Mouse (Mus musculus) limb, embryonic 14.5 days (tissue): ENCODE results near the gene Ttc9c. TPM values are rescaled to one million over a fixed set of nuclear protein-coding genes. Genes with fewer than 3 reads are reported as not detected.

Experiments
- ATAC-seq: fragments of 200-750 bp; cut with Nextera tagmentation; 2 replicates; pipeline ENCODE4 v1.8.0; 2017; ENCODE audit warnings: low read depth, moderate number of reproducible peaks, moderate TSS enrichment; ENCODE audit not compliant: low FRiP score
- DNase-seq: peaks from one replicate; pipeline ENCODE4 v3.0.0-alpha.2; 2015; ENCODE audit warnings: low spot score
- H3K27ac ChIP-seq: fragments of 300-500 bp; sonication (generic); replicated peaks from 2 replicates; pipeline ENCODE4 v1.5.1; 2014; ENCODE audit warnings: low read depth, mild to moderate bottlenecking, low read length, moderate library complexity, mixed read lengths
- H3K27me3 ChIP-seq: fragments of 300-500 bp; sonication (generic); 2 replicates; pipeline ENCODE4 v1.6.1; 2014; ENCODE audit warnings: low read length, mixed read lengths; ENCODE audit not compliant: control insufficient read depth, insufficient read depth
- H3K36me3 ChIP-seq: fragments of 300-500 bp; sonication (generic); 2 replicates; pipeline ENCODE4 v1.6.1; 2014; ENCODE audit warnings: mild to moderate bottlenecking, low read length, moderate library complexity, mixed read lengths; ENCODE audit not compliant: control insufficient read depth, insufficient read depth
- H3K4me1 ChIP-seq: fragments of 300-500 bp; sonication (generic); 2 replicates; pipeline ENCODE4 v1.6.1; 2014; ENCODE audit warnings: antibody characterized with exemption, low read length, mixed read lengths; ENCODE audit not compliant: control insufficient read depth, insufficient read depth
- H3K4me2 ChIP-seq: fragments of 300-500 bp; sonication (generic); replicated peaks from 2 replicates; pipeline ENCODE4 v1.6.1; 2014; ENCODE audit warnings: low read depth, mild to moderate bottlenecking, low read length, moderate library complexity; ENCODE audit not compliant: severe bottlenecking
- H3K4me3 ChIP-seq: fragments of 300-500 bp; sonication (generic); replicated peaks from 2 replicates; pipeline ENCODE4 v1.5.1; 2014; ENCODE audit warnings: low read length
- H3K9ac ChIP-seq: fragments of 300-500 bp; sonication (generic); 2 replicates; pipeline ENCODE4 v1.6.1; 2014; ENCODE audit warnings: mild to moderate bottlenecking, low read depth, low read length, moderate library complexity; ENCODE audit not compliant: severe bottlenecking
- H3K9me3 ChIP-seq: fragments of 300-500 bp; sonication (generic); 2 replicates; pipeline ENCODE4 v1.6.1; 2016; ENCODE audit warnings: low read length; ENCODE audit not compliant: control insufficient read depth
- POLR2A ChIP-seq: fragments of 200-500 bp; IDR thresholded peaks from 2 replicates; pipeline ENCODE4 v1.8.0; 2012; ENCODE audit warnings: inconsistent platforms, mild to moderate bottlenecking, moderate library complexity, borderline replicate concordance; ENCODE audit not compliant: insufficient read depth, insufficient read length; ENCODE audit errors: extremely low read depth
- WGBS: fragments of 180-500 bp; shearing (Covaris S2); extraction: QIAGEN DNeasy Blood & Tissue Kit; methylation state at CpG from one replicate; pipeline ENCODE4 v1.1.7; 2014; 5-methylcytosine and 5-hydroxymethylcytosine counted together
- polyA plus RNA-seq, 2 experiments: library from polyadenylated mRNA; depleted of rRNA in 1 of 2; stranded (reverse) in 1 of 2; unstranded in 1 of 2; fragments of >200 nt; fragmentation: Nextera tagmentation in 1 of 2; extraction: Ambion mirVana in 1 of 2; gene quantifications; 2 replicates each; pipeline versions ENCODE4 v1.2.1 to v1.2.3; 2012 to 2014

Gene Ttc9c
- polyA plus RNA-seq, 2 experiments = 41.8 to 54.3 TPM

DNA sequence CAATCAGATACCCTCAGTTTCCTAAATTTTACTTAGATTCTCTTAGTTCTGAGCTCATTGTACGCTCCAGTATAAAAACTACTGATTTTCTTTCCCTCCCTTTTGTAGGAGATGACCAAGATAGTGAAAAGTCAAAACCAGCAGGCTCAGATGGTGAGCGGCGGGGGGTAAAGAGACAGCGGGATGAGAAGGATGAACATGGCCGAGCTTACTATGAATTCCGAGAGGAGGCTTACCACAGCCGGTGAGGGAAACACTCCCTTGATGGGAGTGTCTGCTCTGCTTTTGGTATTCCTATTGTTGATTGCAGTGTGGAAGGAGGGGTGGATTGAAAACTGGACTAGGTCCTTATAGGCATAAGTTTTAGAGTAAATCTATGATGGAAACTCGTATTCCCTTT is 3.6 kb upstream of the Ttc9c start:
- Histone ChIP-seq H3K9ac (0 out of 2 replicates have a peak overlapping the region, but pooled peaks have one; percentile 94), H3K27ac (no peak overlapping the region), H3K36me3 (peaks cover 50% of the 10 kb centered on the region), H3K9me3 (no peaks in the 10 kb centered on the region), H3K27me3 (no peaks in the 10 kb centered on the region), H3K4me3 (peak overlapping the region; percentile 100; the same call in 1 of the 2 replicates), H3K4me2 (peak overlapping the region; percentile 87), H3K4me1 (peaks cover 21% of the 10 kb centered on the region)
- TF ChIP-seq POLR2A = no peak
- DNase-seq (no peak), ATAC-seq (no peak)
- WGBS = 85% methylated on average over 8 of the region's 8 CpGs

DNA sequence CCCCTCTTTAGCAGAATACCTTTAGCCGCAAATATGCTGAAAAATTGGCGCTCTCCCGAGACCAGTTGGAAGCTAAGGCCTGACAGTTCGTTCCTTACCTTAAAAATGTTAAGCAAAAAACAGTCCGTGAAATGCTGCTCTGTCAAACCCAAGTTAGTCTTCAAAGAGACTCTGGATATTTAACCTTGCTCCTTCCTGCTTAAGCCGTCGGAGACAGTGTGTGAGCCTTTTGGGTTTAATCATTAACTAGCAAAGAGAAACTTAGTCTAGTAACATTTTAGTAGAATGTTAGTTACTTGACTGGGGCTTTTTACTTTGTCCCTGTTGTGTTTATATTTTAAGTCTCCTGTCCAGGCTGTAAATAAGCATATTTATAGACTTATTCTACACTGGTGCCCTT is 2.0 kb upstream of the Ttc9c start:
- peak overlapping the region; percentile 94 for H3K9ac ChIP-seq
- no peak for TF ChIP-seq POLR2A
- peak overlapping the region; percentile 87 for H3K4me2 ChIP-seq
- H3K27ac ChIP-seq = no peak overlapping the region
- H3K4me3 ChIP-seq = peak overlapping the region; percentile 100
- H3K9me3 ChIP-seq = no peaks in the 10 kb centered on the region
- ATAC-seq (no peak), DNase-seq (no peak)
- 2% methylated on average over 7 of the region's 7 CpGs for WGBS
- peaks cover 35% of the 10 kb centered on the region for H3K4me1 ChIP-seq
- no peaks in the 10 kb centered on the region for H3K27me3 ChIP-seq
- H3K36me3 ChIP-seq = peaks cover 43% of the 10 kb centered on the region

GRCm38 (mm10) chr19:8820424-8820956 is 1.4 kb upstream of the Ttc9c start:
- Histone ChIP-seq H3K9ac (peak overlapping the region; percentile 94), H3K27me3 (no peaks in the 10 kb centered on the region), H3K9me3 (no peaks in the 10 kb centered on the region), H3K4me2 (peak overlapping the region; percentile 87), H3K4me3 (peak overlapping the region; percentile 100), H3K36me3 (peaks cover 42% of the 10 kb centered on the region), H3K27ac (peak overlapping the region; percentile 96), H3K4me1 (peaks cover 38% of the 10 kb centered on the region)
- DNase-seq (no peak), ATAC-seq (no peak; the same call in 1 of the 2 replicates)
- under 1% methylated on average over 47 of the region's 48 CpGs for WGBS
- no peak for TF ChIP-seq POLR2A

DNA sequence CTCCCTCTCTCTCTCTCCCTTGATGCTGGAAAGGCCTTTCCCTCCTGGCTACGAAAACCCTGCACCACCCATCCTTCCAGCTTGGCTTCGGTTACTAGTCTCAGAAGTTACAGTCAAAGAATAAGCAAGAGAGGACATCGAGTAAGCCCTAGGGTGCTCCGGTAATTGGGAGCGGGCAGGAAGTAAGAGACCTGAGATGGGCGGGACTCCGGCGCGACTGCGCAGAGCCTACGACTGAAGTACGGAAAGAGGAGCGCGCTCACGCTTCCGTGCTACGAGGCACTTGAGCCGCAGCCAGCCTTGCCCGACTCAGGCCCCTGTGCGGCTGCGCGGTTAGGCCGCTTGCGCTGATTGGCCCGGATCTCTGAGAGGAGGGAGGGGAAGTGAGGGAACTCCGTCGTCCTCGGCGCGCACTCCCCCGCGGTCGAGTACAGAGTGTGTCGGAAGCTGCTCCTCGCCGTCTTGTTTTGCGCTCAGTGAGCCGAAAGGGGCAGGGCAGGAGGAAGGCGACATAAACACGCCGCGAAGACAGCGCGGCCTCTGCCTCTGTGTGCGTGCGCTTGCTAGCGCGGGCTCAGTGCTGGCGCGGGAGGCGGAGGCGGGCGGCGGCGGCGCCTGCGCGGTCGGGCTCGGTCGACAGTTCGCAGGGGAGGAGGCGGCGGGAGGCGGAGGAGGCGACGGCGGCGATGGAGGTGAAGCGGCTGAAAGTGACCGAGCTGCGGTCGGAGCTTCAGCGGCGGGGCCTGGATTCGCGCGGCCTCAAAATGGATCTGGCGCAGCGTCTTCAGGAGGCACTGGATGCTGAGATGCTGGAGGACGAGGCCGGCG is 677 bp upstream of the Ttc9c start, which contains the start of gene Hnrnpul2:
Gene Hnrnpul2, plus strand, starts transcription at position 415 of the 828 bp plus-strand sequence.
- TF ChIP-seq POLR2A = peak; percentile 93; the same call in 1 of the 2 replicates
- H3K36me3 ChIP-seq = peaks cover 41% of the 10 kb centered on the region
- peaks cover 38% of the 10 kb centered on the region for H3K4me1 ChIP-seq

DNA sequence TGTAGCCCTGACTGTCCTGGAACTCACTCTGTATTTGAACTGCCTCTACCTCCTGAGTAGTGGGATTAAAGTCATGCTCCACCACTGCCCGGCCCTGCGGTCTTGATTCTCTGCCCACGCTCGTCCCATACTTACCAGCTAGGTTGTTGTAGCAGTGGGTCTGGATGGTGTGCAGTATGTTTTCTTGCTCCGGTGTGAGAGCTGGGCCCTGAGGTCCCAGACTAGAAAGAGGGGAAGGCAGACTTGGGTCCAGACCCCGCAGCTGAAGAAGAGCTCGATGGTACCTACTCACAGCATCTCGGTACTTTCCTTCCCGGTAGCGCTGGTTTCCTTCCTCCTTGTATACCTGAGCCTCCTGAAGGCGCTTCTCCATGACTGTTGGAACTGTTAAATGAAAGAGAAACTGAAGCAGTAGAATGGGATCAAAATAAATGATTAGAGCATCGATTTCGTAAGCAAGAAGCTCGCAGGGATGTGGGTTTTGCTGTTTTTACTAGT is 783 bp downstream of the Ttc9c start:
- H3K9ac ChIP-seq = peak overlapping the region; percentile 65
- TF ChIP-seq POLR2A = no peak
- no peaks in the 10 kb centered on the region for H3K27me3 ChIP-seq
- H3K4me3 ChIP-seq = peak overlapping the region; percentile 100
- peak overlapping the region; percentile 87 for H3K4me2 ChIP-seq
- no peak for DNase-seq
- no peaks in the 10 kb centered on the region for H3K9me3 ChIP-seq
- ATAC-seq = no peak
- H3K4me1 ChIP-seq = peaks cover 37% of the 10 kb centered on the region
- WGBS = 26% methylated on average over 14 of the region's 14 CpGs
- H3K36me3 ChIP-seq = peaks cover 38% of the 10 kb centered on the region
- peak overlapping the region; percentile 92 for H3K27ac ChIP-seq

More for the DNA sequence above, 677 bp upstream of the Ttc9c start, which contains the start of gene Hnrnpul2:
- no peaks in the 10 kb centered on the region for H3K27me3 ChIP-seq
- peak within 1 kb of the TSS; percentile 94 for H3K9ac ChIP-seq
- peak within 1 kb of the TSS; percentile 96 for H3K27ac ChIP-seq
- ATAC-seq = peak; percentile 93
- H3K9me3 ChIP-seq = no peaks in the 10 kb centered on the region
- H3K4me2 ChIP-seq = peak within 1 kb of the TSS; percentile 87
- DNase-seq = peak; percentile 99
- under 1% methylated on average over 81 of the region's 83 CpGs for WGBS
- H3K4me3 ChIP-seq = peak within 1 kb of the TSS; percentile 100
